In genomic region chr4:44564602-44565001, GRCm38 (mm10) we compare ENCODE assay signal across 9 mouse cellular contexts.
A peak's percentile ranks its signal among the peaks of the same experiment; 100 is the strongest.
DNase-seq lines count a peak whose midpoint lies in the region; TF ChIP-seq lines count a peak whose summit lies in the region.
"Had no signal": no experiment of that assay in that cellular context is flagged by ENCODE, and none has a peak within 500 bp of the region (broad histone marks: within the 10 kb centered on the region; RNA-seq: fewer than 3 reads in every experiment).

No protein-coding gene starts in this region.

- H3K4me3 ChIP-seq in layer of hippocampus, adult 2 months, result no peak overlapping the region
- H3K4me3 ChIP-seq: heart, embryonic 15.5 days had no signal

- peak; percentile 47 for DNase-seq in CD4-positive helper T cell, adult 2 months (ENCODE audit: low read depth, low spot score)
- DNase-seq in adrenal gland, adult 2 months, result peak; percentile 69
- DNase-seq in embryo, embryonic 11 days, result peak; percentile 79
- peak; percentile 36 for DNase-seq in heart, adult 8-10 months (ENCODE audit: low spot score)
- peak; percentile 70 to 83 for DNase-seq in layer of hippocampus, adult 2 months (ENCODE audit: low spot score in 2 of 2)
- peak; percentile 68 for DNase-seq in lung, postnatal 10 days
- peak; percentile 63 for DNase-seq in retina, postnatal 7 days (ENCODE audit: low read depth, low spot score)
- DNase-seq in thymus, postnatal 4 days, result peak; percentile 88

- H3K27ac ChIP-seq in layer of hippocampus, adult 2 months, result no peak overlapping the region
- H3K27ac ChIP-seq: heart, embryonic 15.5 days had no signal

- TF ChIP-seq CTCF in layer of hippocampus, adult 2 months (conservative IDR thresholded peaks at IDR 0.05), result peak; percentile 97

Comparison
In these comparisons a context has a peak if more than half of its experiments do, and no peak if none do; other contexts are left out.
1. DNase-seq: peak in every context shown above with its lines; median percentile 88 in thymus, postnatal 4 days; 79 in embryo, embryonic 11 days; 76 in layer of hippocampus, adult 2 months; 69 in adrenal gland, adult 2 months; 68 in lung, postnatal 10 days; 63 in retina, postnatal 7 days; 47 in CD4-positive helper T cell, adult 2 months; 36 in heart, adult 8-10 months.